Mouse (Mus musculus): ENCODE results near the gene Ftl1. TPM values are rescaled to one million over a fixed set of nuclear protein-coding genes. Genes with fewer than 3 reads are reported as not detected.
"Not testable (repeated sequence)": the region's sequence is repeated elsewhere in the genome, so short reads cannot be mapped to it uniquely, and the experiment has no call there.

The Ftl1 gene
- polyA plus RNA-seq, 2 experiments = 1,846 to 4,811 TPM

- H3K4me3 ChIP-seq (ENCODE audit: insufficient read depth in 1 of 2, low read depth in 2 of 2, low read length in 2 of 2) = no peak overlapping the region
- peaks cover 23 to 37% of the 10 kb centered on the region in 2 experiments for H3K4me1 ChIP-seq (replicated peaks; ENCODE audit: control insufficient read depth in 2 of 2, insufficient read depth in 2 of 2, low read length in 1 of 2)
- DNase-seq (ENCODE audit: low read depth in 3 of 3, low spot score in 3 of 3) = no peak
- no peak overlapping the region for H3K9ac ChIP-seq (replicated peaks)
- peaks cover 23% of the 10 kb centered on the region for H3K36me3 ChIP-seq (replicated peaks; ENCODE audit: control insufficient read depth, insufficient read depth, low read depth)
- no peaks in the 10 kb centered on the region for H3K9me3 ChIP-seq (ENCODE audit: control insufficient read depth, low read length)
- WGBS (ENCODE audit: insufficient replicate concordance) = 85% methylated on average over 7 of the region's 7 CpGs
- no peak for ATAC-seq (ENCODE audit: insufficient read depth)
- no peak overlapping the region for H3K4me2 ChIP-seq (ENCODE audit: low read depth)
- TF ChIP-seq CTCF (IDR thresholded peaks at IDR 0.05; ENCODE audit: low read depth) (no peak), EP300 (IDR thresholded peaks at IDR 0.05; ENCODE audit: low read depth) (no peak)
- H3K27ac ChIP-seq = no peak overlapping the region
- H3K27me3 ChIP-seq (ENCODE audit: control insufficient read depth, insufficient read depth, low read length) = no peaks in the 10 kb centered on the region
These were observed 4.5 kb upstream of the Ftl1 start for GRCm38 (mm10) chr7:45463987-45464778.

- TF ChIP-seq CTCF (IDR thresholded peaks at IDR 0.05; ENCODE audit: low read depth) = peak; percentile 45
- not testable (repeated sequence) for H3K27me3 ChIP-seq (ENCODE audit: control insufficient read depth, insufficient read depth, low read length); H3K27ac ChIP-seq; DNase-seq (ENCODE audit: low read depth in 3 of 3, low spot score in 3 of 3); ATAC-seq (ENCODE audit: insufficient read depth); H3K4me3 ChIP-seq (ENCODE audit: insufficient read depth in 1 of 2, low read depth in 2 of 2, low read length in 2 of 2); H3K9me3 ChIP-seq (ENCODE audit: control insufficient read depth, low read length); H3K9ac ChIP-seq (replicated peaks); H3K4me2 ChIP-seq (ENCODE audit: low read depth)
- 69% methylated on average over 4 of the region's 4 CpGs for WGBS (ENCODE audit: insufficient replicate concordance)
- Histone ChIP-seq H3K4me1 (replicated peaks; ENCODE audit: control insufficient read depth in 2 of 2, insufficient read depth in 2 of 2, low read length in 1 of 2) (peaks cover 29 to 41% of the 10 kb centered on the region in 2 experiments), H3K36me3 (replicated peaks; ENCODE audit: control insufficient read depth, insufficient read depth, low read depth) (peaks cover 33% of the 10 kb centered on the region)
These were observed 3.2 kb upstream of the Ftl1 start for GRCm38 (mm10) chr7:45462868-45463267.

GRCm38 (mm10) chr7:45462325-45462724, 2.6 kb upstream of the Ftl1 start:
- WGBS (ENCODE audit: insufficient replicate concordance) = 87% methylated on average over 4 of the region's 4 CpGs

GRCm38 (mm10) chr7:45461781-45462180, 2.1 kb upstream of the Ftl1 start:
- no peak for TF ChIP-seq EP300 (IDR thresholded peaks at IDR 0.05; ENCODE audit: low read depth)
- TF ChIP-seq CTCF (IDR thresholded peaks at IDR 0.05; ENCODE audit: low read depth) = no peak
- H3K36me3 ChIP-seq (replicated peaks; ENCODE audit: control insufficient read depth, insufficient read depth, low read depth) = peaks cover 39% of the 10 kb centered on the region
- peak overlapping the region; percentile 50 for H3K9ac ChIP-seq (replicated peaks)
- peaks cover 35 to 43% of the 10 kb centered on the region in 2 experiments for H3K4me1 ChIP-seq (replicated peaks; ENCODE audit: control insufficient read depth in 2 of 2, insufficient read depth in 2 of 2, low read length in 1 of 2)
- no peaks in the 10 kb centered on the region for H3K27me3 ChIP-seq (ENCODE audit: control insufficient read depth, insufficient read depth, low read length)
- H3K27ac ChIP-seq = peak overlapping the region; percentile 98
- no peak for DNase-seq (ENCODE audit: low read depth in 3 of 3, low spot score in 3 of 3)
- no peak for ATAC-seq (ENCODE audit: insufficient read depth)
- peak overlapping the region; percentile 97 for H3K4me2 ChIP-seq (ENCODE audit: low read depth)
- peak overlapping the region in 1 of 2 experiments; percentile 39; a peak in 2 of 4 replicates for H3K4me3 ChIP-seq (ENCODE audit: insufficient read depth in 1 of 2, low read depth in 2 of 2, low read length in 2 of 2)
- 90% methylated on average over 4 of the region's 4 CpGs for WGBS (ENCODE audit: insufficient replicate concordance)
- H3K9me3 ChIP-seq (ENCODE audit: control insufficient read depth, low read length) = no peaks in the 10 kb centered on the region

More at GRCm38 (mm10) chr7:45462325-45462724, 2.6 kb upstream of the Ftl1 start:
- Histone ChIP-seq H3K27me3 (ENCODE audit: control insufficient read depth, insufficient read depth, low read length) (no peaks in the 10 kb centered on the region), H3K9ac (replicated peaks) (no peak overlapping the region), H3K36me3 (replicated peaks; ENCODE audit: control insufficient read depth, insufficient read depth, low read depth) (peaks cover 38% of the 10 kb centered on the region), H3K9me3 (ENCODE audit: control insufficient read depth, low read length) (no peaks in the 10 kb centered on the region), H3K4me3 (ENCODE audit: insufficient read depth in 1 of 2, low read depth in 2 of 2, low read length in 2 of 2) (no peak overlapping the region), H3K4me2 (ENCODE audit: low read depth) (no peak overlapping the region), H3K27ac (peak overlapping the region; percentile 98), H3K4me1 (replicated peaks; ENCODE audit: control insufficient read depth in 2 of 2, insufficient read depth in 2 of 2, low read length in 1 of 2) (peaks cover 34 to 44% of the 10 kb centered on the region in 2 experiments)
- DNase-seq (ENCODE audit: low read depth in 3 of 3, low spot score in 3 of 3) = no peak
- no peak for ATAC-seq (ENCODE audit: insufficient read depth)
- TF ChIP-seq CTCF (IDR thresholded peaks at IDR 0.05; ENCODE audit: low read depth) (no peak), EP300 (IDR thresholded peaks at IDR 0.05; ENCODE audit: low read depth) (no peak)

GRCm38 (mm10) chr7:45461326-45461725, 1.6 kb upstream of the Ftl1 start:
- no peaks in the 10 kb centered on the region for H3K9me3 ChIP-seq (ENCODE audit: control insufficient read depth, low read length)
- H3K4me3 ChIP-seq (ENCODE audit: insufficient read depth in 1 of 2, low read depth in 2 of 2, low read length in 2 of 2) = peak overlapping the region; percentile 64 to 96
- no peak for DNase-seq (ENCODE audit: low read depth in 3 of 3, low spot score in 3 of 3)
- H3K27me3 ChIP-seq (ENCODE audit: control insufficient read depth, insufficient read depth, low read length) = no peaks in the 10 kb centered on the region
- WGBS (ENCODE audit: insufficient replicate concordance) = 58% methylated on average over 5 of the region's 5 CpGs
- peak overlapping the region; percentile 97 for H3K4me2 ChIP-seq (ENCODE audit: low read depth)
- peaks cover 39% of the 10 kb centered on the region for H3K36me3 ChIP-seq (replicated peaks; ENCODE audit: control insufficient read depth, insufficient read depth, low read depth)
- peak overlapping the region; percentile 83 for H3K9ac ChIP-seq (replicated peaks)
- peak overlapping the region; percentile 98 for H3K27ac ChIP-seq
- H3K4me1 ChIP-seq (replicated peaks; ENCODE audit: control insufficient read depth in 2 of 2, insufficient read depth in 2 of 2, low read length in 1 of 2) = peaks cover 36 to 46% of the 10 kb centered on the region in 2 experiments
- no peak for TF ChIP-seq EP300 (IDR thresholded peaks at IDR 0.05; ENCODE audit: low read depth)
- TF ChIP-seq CTCF (IDR thresholded peaks at IDR 0.05; ENCODE audit: low read depth) = no peak
- ATAC-seq (ENCODE audit: insufficient read depth) = peak; percentile 24
